Mouse (Mus musculus): ENCODE results near the gene Prrt1.

The Prrt1 gene

GRCm38 (mm10) chr17:34628644-34628967, 727 bp upstream of the Prrt1 start:
- DNase-seq (ENCODE audit: low read depth) = no peak

GRCm38 (mm10) chr17:34629796-34630603, 667 bp downstream of the Prrt1 start:
- DNase-seq (ENCODE audit: low read depth) = no peak

GRCm38 (mm10) chr17:34630761-34631301, 1.5 kb downstream of the Prrt1 start:
- no peak for DNase-seq (ENCODE audit: low read depth)

GRCm38 (mm10) chr17:34631647-34632046, 2.3 kb downstream of the Prrt1 start:
- DNase-seq (ENCODE audit: low read depth) = no peak

- no peak for DNase-seq (ENCODE audit: low read depth)
Measured at GRCm38 (mm10) chr17:34632261-34632691, 2.9 kb downstream of the Prrt1 start.

GRCm38 (mm10) chr17:34635671-34636070, 6.3 kb downstream of the Prrt1 start:
- no peak for DNase-seq (ENCODE audit: low read depth)

GRCm38 (mm10) chr17:34637459-34637858, 8.1 kb downstream of the Prrt1 start:
- no peak for DNase-seq (ENCODE audit: low read depth)

- no peak for DNase-seq (ENCODE audit: low read depth)
Measured at GRCm38 (mm10) chr17:34639461-34640255, 10.3 kb downstream of the Prrt1 start.

GRCm38 (mm10) chr17:34640778-34641601, 11.7 kb downstream of the Prrt1 start:
- DNase-seq (ENCODE audit: low read depth) = no peak

- no peak for DNase-seq (ENCODE audit: low read depth)
Measured at GRCm38 (mm10) chr17:34641945-34642344, 12.6 kb downstream of the Prrt1 start.

- no peak for DNase-seq (ENCODE audit: low read depth)
Measured at GRCm38 (mm10) chr17:34643379-34643778, 14.0 kb downstream of the Prrt1 start.

- no peak for DNase-seq (ENCODE audit: low read depth)
Measured at GRCm38 (mm10) chr17:34643944-34644343, 14.6 kb downstream of the Prrt1 start.

GRCm38 (mm10) chr17:34644608-34645007, 15.3 kb downstream of the Prrt1 start, which contains the start of gene Fkbpl:
Gene Fkbpl, plus strand, starts transcription at chr17:34644764.
- DNase-seq (ENCODE audit: low read depth) = peak; percentile 99

- no peak for DNase-seq (ENCODE audit: low read depth)
Measured at GRCm38 (mm10) chr17:34645256-34645829, 16.0 kb downstream of the Prrt1 start.

GRCm38 (mm10) chr17:34645831-34646511, 16.6 kb downstream of the Prrt1 start:
- DNase-seq (ENCODE audit: low read depth) = no peak

GRCm38 (mm10) chr17:34646906-34647787, 17.8 kb downstream of the Prrt1 start, which contains the start of gene Atf6b:
Gene Atf6b, plus strand, starts transcription at chr17:34647146.
- peak; percentile 92 for DNase-seq (ENCODE audit: low read depth)

GRCm38 (mm10) chr17:34648141-34648890, 19.0 kb downstream of the Prrt1 start:
- no peak for DNase-seq (ENCODE audit: low read depth)

GRCm38 (mm10) chr17:34649106-34649864, 20.0 kb downstream of the Prrt1 start:
- no peak for DNase-seq (ENCODE audit: low read depth)
